Mouse (Mus musculus): ENCODE data around the gene Gtf2h3. TPM values are rescaled to one million over a fixed set of nuclear protein-coding genes. Genes with fewer than 3 reads are reported as not detected.
A peak's percentile ranks its signal among the peaks of the same experiment; 100 is the strongest.

Gene Gtf2h3
- total RNA-seq, 2 experiments from 2014 or later = 21.5 to 27.1 TPM

DNA sequence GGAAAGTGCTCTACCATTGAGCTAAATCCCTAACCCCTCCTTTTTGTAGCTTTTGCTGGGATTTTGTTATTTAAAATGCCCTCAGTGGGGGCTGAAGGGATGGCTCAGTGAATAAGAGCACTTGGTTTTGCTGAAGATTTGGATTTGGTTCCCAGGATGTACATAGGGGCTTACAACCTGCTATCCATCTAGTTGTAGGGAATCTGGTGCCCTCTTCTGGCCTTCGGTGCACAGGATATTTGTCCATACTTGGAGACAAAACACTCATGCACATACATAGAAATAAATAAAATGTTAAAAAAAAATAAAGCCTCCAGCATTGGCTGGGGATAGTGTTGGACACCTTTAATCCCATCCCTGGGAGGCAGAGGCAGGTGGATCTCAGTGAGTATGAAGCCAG, 23.8 kb upstream of the Gtf2h3 start:
- ATAC-seq (replicated peaks; ENCODE audit: poor library complexity, severe bottlenecking) = no peak

- ATAC-seq (replicated peaks; ENCODE audit: poor library complexity, severe bottlenecking) = no peak
These were observed 7.9 kb upstream of the Gtf2h3 start for GRCm38 (mm10) chr5:124571068-124571467.

GRCm38 (mm10) chr5:124575467-124575866, 3.5 kb upstream of the Gtf2h3 start:
- ATAC-seq (replicated peaks; ENCODE audit: poor library complexity, severe bottlenecking) = no peak

- peak; percentile 76 for ATAC-seq (replicated peaks; ENCODE audit: poor library complexity, severe bottlenecking)
These were observed 3.6 kb downstream of the Gtf2h3 start for GRCm38 (mm10) chr5:124582515-124582914.

DNA sequence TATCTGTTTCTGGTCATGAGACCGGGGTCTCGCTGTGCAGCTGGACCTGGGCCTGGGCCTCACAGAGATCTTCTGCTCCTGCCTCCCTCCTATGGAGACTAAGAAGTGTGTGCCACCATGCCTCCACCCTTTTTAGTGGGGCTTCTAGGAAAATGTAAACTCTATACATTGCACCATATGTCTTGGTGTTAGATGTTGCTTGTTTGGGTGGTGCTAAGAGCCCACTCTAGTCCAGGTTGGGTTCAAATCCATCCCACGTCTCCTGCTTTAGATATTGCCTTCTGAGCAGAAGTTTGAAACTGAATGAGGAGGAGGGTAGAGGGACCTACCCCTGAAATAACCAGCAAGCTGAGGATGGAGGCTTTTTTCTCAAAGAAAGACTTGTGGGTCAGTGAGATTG, 13.8 kb downstream of the Gtf2h3 start:
- no peak for ATAC-seq (replicated peaks; ENCODE audit: poor library complexity, severe bottlenecking)

DNA sequence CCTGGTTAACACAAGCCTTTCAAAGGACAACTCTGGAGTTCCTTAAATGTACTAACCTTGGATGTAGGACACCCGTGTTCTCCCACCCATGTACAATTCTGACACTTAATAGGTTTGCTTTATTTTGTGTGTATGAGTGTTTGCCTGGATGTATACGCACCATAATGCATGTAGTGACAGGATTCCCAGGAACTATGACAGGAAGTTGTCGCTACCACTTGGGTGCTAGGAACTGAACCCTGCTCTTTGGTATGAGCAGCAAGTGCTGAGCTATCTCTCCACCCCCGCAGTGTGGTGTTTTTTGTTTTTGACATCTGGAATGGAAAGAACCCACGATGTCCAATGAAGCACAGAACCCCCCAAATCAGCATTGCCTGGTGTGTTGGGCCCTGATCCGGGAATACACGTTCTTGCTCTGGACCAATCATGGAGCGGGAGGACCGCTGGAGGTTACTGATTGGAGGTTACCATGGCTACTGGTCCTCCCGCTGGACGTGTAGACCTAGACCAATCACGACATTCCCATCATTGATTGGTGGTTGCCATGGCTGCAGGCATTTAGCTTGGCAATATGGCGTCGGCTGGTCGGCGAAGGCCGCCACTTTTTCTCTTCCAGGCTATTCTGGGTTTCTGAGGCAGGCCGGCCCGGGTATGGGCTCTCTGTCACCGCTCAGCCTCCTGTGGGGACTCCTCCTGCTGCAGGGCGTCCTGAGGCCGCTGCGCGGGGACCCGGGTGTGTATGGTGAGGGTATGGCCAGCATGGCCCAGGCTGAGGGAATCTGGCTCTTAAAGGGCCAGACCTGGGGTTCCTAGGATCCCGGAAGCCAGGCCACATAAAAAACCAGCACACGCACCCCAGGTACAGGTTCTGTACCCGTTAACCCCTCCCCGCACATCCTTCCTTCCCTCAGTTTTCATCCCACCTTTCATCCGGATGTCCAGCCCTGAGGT, 19.6 kb downstream of the Gtf2h3 start:
- ATAC-seq (replicated peaks; ENCODE audit: poor library complexity, severe bottlenecking) = peak; percentile 62

GRCm38 (mm10) chr5:124599726-124600125, 20.8 kb downstream of the Gtf2h3 start:
- ATAC-seq (replicated peaks; ENCODE audit: poor library complexity, severe bottlenecking) = peak; percentile 33; the same call in 1 of the 2 replicates

DNA sequence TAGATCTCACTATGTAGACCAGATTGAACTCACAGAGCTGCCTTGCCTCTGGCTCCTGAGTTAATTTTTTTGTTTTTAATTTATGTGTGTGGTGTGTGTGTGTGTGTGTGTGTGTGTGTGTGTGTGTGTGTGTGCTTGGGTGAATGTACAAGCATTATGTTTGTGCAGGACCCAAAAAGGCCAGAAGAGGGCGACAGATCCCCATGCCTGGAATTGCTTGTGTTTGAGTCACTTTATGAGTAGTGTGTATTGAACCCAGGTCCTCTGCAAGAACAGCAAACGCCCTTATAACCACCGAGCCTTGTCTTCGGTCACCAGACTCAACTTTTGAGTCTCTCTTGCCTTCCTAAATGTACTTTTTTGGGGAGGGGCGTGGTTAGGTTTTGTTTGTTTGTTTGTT, 23.4 kb downstream of the Gtf2h3 start:
- ATAC-seq (replicated peaks; ENCODE audit: poor library complexity, severe bottlenecking) = 0 out of 2 replicates have a peak, but pooled peaks have one; percentile 38

- ATAC-seq (replicated peaks; ENCODE audit: poor library complexity, severe bottlenecking) = no peak
These were observed 25.4 kb downstream of the Gtf2h3 start for GRCm38 (mm10) chr5:124604296-124604695.

- no peak for ATAC-seq (replicated peaks; ENCODE audit: poor library complexity, severe bottlenecking)
These were observed 26.2 kb downstream of the Gtf2h3 start for GRCm38 (mm10) chr5:124605041-124605622.

DNA sequence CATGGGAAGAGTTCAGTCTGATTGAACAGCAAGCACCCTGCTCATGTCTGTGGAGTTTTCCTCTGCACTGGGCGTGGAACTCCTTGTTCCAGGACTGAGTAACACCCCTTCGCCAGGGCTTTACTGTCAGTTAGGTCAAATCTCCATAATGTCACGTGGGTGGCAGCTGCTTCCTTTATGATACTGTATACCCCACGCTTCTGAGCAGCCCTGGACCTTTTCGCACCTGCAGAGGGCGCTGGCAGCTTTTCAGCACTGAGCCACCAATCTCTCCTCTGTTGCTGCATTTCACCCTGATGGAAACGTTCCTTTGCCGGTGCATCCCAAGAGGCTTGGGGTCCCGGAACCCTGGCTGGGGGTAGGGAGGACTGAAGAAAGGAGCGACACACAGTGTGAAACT, 32.0 kb downstream of the Gtf2h3 start:
- peak; percentile 67 for ATAC-seq (replicated peaks; ENCODE audit: poor library complexity, severe bottlenecking)

DNA sequence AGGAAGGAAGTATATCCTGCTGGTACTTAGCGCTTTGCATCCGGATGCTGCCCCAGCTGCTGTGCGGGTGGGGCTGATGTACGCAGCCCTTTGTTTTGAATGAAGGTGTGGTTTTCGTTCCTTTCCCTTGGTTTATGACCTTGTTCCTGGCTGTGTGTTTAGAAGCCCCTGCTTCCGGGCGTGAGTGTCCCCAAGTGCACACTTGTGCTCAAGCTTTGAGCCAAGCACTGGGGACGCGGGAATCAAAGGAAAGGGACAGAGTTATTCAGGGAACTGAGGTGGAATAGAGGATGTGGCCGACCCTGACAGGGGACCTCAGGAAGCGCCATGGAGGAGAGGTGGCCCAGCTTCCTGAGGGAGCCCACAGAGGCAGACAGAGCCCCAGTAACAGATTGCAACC, 35.8 kb downstream of the Gtf2h3 start:
- no peak for ATAC-seq (replicated peaks; ENCODE audit: poor library complexity, severe bottlenecking)

- ATAC-seq (replicated peaks; ENCODE audit: poor library complexity, severe bottlenecking) = no peak
These were observed 39.8 kb downstream of the Gtf2h3 start for GRCm38 (mm10) chr5:124618711-124619110.

DNA sequence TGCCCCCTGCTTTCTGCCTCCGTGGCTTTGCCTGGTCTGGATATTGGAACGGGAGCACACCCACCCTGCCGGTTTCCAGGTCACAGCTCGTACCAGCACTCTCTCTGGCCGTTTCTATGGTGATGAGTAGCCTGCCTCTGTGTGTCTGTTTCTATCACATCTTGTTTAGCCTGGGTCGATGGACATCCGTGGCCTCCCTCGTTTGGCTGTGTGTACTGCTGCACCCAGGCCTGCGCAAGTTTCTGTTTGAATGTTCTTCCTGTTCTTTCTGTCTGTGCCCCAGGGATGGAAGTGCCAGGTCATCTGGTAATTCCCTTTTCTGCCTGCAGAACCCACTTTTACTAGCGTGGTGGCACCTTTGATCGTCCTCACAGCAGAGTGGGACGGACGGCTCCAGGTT, 42.4 kb downstream of the Gtf2h3 start:
- peak; percentile 82 for ATAC-seq (replicated peaks; ENCODE audit: poor library complexity, severe bottlenecking)

DNA sequence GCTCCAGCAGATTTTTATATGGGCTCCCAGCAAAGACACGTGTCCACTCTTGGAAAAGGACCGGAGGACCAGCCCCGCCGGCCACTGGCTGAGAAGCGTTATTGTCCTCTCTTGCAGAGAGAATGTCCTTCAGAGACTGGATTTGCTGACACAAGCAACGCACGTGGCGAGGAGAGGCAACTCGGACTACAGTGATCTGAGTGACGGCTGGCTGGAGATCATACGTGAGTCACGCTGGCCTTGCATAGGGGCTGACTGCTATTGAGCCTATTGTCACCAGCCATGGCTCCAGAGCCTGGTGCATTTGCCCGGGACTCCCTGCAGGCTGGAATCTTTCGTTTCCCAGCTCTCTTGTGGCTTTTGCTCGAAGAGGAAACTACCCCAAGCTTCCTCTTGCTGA, 44.0 kb downstream of the Gtf2h3 start:
- peak; percentile 22; the same call in 1 of the 2 replicates for ATAC-seq (replicated peaks; ENCODE audit: poor library complexity, severe bottlenecking)

DNA sequence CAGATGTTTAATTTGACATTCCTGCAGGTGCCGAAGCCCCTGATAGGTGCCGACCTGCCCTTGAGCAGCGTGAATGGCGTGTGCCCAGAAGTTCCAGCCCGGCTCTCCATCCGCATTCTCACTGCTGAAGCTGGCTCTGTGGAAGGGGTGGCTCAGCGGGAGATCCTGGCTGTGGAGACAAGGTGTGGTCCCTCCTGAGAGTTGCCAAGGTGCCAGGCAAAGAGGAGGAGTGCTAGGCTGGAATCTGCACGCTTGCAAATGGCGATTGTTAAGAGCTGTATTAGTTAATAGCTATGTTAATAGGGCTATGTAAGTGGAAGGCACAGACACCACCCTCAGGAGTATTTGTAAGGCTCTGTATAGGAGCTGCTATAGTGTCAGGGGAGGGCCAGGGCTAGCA, 45.4 kb downstream of the Gtf2h3 start:
- ATAC-seq (replicated peaks; ENCODE audit: poor library complexity, severe bottlenecking) = no peak

- ATAC-seq (replicated peaks; ENCODE audit: poor library complexity, severe bottlenecking) = peak; percentile 90
These were observed 49.8 kb downstream of the Gtf2h3 start, which contains the start of gene Atp6v0a2 for GRCm38 (mm10) chr5:124628448-124629363. Atp6v0a2 (plus strand) TSS chr5:124628576.

DNA sequence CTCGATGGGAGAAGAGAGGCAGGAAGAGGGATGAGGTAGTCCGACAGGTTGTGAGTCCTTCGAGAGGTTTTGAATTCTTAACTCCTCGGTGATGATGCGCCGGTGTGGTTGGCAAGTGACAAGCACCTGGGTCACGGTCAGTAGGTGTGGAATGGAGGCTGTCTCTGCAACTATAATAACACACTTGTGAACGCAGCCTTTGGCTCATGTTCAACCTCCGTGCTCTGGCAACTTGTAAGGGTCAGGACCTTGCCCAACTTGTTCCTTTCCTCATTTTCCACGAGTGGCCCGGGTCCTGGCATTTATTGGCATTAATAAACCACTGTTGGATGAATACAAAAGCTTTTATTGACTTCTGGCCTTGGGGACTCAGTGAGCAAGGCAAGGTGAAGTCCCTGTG, 50.7 kb downstream of the Gtf2h3 start:
- no peak for ATAC-seq (replicated peaks; ENCODE audit: poor library complexity, severe bottlenecking)

DNA sequence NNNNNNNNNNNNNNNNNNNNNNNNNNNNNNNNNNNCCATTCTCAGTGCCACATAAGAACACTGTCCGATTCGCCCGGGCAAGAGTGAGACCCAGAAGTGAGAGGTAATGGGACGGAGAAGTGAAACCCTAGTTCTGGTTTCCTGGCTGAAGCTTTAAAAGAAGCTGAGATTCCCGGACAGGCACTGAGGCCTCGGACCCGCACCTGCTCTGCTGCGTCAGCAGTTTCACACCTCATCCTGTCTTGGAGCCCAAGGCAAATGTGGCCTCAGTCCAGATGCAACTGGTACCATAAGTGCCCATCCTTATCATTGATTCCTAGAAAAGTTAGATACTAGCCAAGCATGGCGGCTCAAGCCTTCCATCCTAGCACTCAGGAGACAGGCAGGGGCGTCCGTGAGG, 52.7 kb downstream of the Gtf2h3 start:
- 0 out of 2 replicates have a peak, but pooled peaks have one; percentile 16 for ATAC-seq (replicated peaks; ENCODE audit: poor library complexity, severe bottlenecking)

- no peak for ATAC-seq (replicated peaks; ENCODE audit: poor library complexity, severe bottlenecking)
These were observed 53.5 kb downstream of the Gtf2h3 start for GRCm38 (mm10) chr5:124632461-124632860.
